Mouse (Mus musculus): ENCODE measurements around the gene Zfp456.

- no peak for TF ChIP-seq CTCF (IDR thresholded peaks at IDR 0.05; ENCODE audit: borderline replicate concordance, control insufficient read depth, extremely low read depth, insufficient read depth, low read length, poor library complexity)
- TF ChIP-seq POLR2A (IDR thresholded peaks at IDR 0.05; ENCODE audit: control insufficient read depth, extremely low read depth, insufficient read depth, low read length, poor library complexity), result no peak
Measured at GRCm38 (mm10) chr13:67416811-67417210, 41.2 kb upstream of the Zfp456 start.
